Mouse (Mus musculus) heart, embryonic 11.5 days (tissue): Measurements from ENCODE around the gene Tlr8. TPM values are rescaled to one million over a fixed set of nuclear protein-coding genes. Genes with fewer than 3 reads are reported as not detected.
A peak's percentile ranks its signal among the peaks of the same experiment; 100 is the strongest.

Experiments
- ATAC-seq: fragments of 200-750 bp; cut with Nextera tagmentation; replicated peaks from 2 replicates; pipeline ENCODE4 v1.8.0; 2017; ENCODE audit warnings: moderate library complexity; ENCODE audit not compliant: insufficient number of reproducible peaks, low FRiP score, low TSS enrichment
- H3K27ac ChIP-seq: fragments of 300-500 bp; sonication (generic); 2 replicates; pipeline ENCODE4 v1.5.1; 2014; ENCODE audit warnings: mild to moderate bottlenecking, low read depth, low read length
- H3K27me3 ChIP-seq: fragments of 300-500 bp; sonication (generic); 2 replicates; pipeline ENCODE4 v1.6.1; 2014; ENCODE audit warnings: mild to moderate bottlenecking, low read length, mixed read lengths; ENCODE audit not compliant: control insufficient read depth, insufficient read depth
- H3K36me3 ChIP-seq: fragments of 300-500 bp; sonication (generic); 2 replicates; pipeline ENCODE4 v1.6.1; 2014; ENCODE audit warnings: mild to moderate bottlenecking, low read length, moderate library complexity, mixed read lengths; ENCODE audit not compliant: control insufficient read depth, insufficient read depth
- H3K4me1 ChIP-seq: fragments of 300-500 bp; sonication (generic); 2 replicates; pipeline ENCODE4 v1.6.1; 2014; ENCODE audit warnings: low read length; ENCODE audit not compliant: control insufficient read depth, insufficient read depth
- H3K4me2 ChIP-seq: fragments of 300-500 bp; sonication (generic); 2 replicates; pipeline ENCODE4 v1.6.1; 2014; ENCODE audit warnings: mild to moderate bottlenecking, moderate library complexity
- H3K4me3 ChIP-seq: fragments of 300-500 bp; sonication (generic); 2 replicates; pipeline ENCODE4 v1.5.1; 2014; ENCODE audit warnings: low read depth, low read length
- H3K9ac ChIP-seq: fragments of 300-500 bp; sonication (generic); 2 replicates; pipeline ENCODE4 v1.6.1; 2014; ENCODE audit warnings: mild to moderate bottlenecking, low read depth, low read length, moderate library complexity
- H3K9me3 ChIP-seq: fragments of 300-500 bp; sonication (generic); replicated peaks from 2 replicates; pipeline ENCODE4 v1.6.1; 2016; ENCODE audit warnings: low read length; ENCODE audit not compliant: control insufficient read depth
- WGBS: fragments of 180-500 bp; shearing (Covaris S2); extraction: QIAGEN DNeasy Blood & Tissue Kit; methylation state at CpG from one replicate; pipeline ENCODE4 v1.1.7; 2014; ENCODE audit not compliant: insufficient replicate concordance; 5-methylcytosine and 5-hydroxymethylcytosine counted together
- polyA plus RNA-seq: library from polyadenylated mRNA; unstranded; fragments of >200 nt; fragmentation: Nextera tagmentation; extraction: Ambion mirVana; gene quantifications from 2 replicates; pipeline ENCODE4 v1.2.1, GENCODE M21; 2014

Gene Tlr8
- polyA plus RNA-seq, 1 experiment from 2014 or later = 0.06 TPM

GRCm38 (mm10) chrX:167229819-167230218, 34.3 kb downstream of the Tlr8 start:
- no peak for ATAC-seq
- H3K36me3 ChIP-seq = no peaks in the 10 kb centered on the region
- no peaks in the 10 kb centered on the region for H3K4me1 ChIP-seq
- no peaks in the 10 kb centered on the region for H3K9me3 ChIP-seq
- 39% methylated on average over 1 of the region's 1 CpGs for WGBS
- H3K9ac ChIP-seq = no peak overlapping the region
- H3K4me3 ChIP-seq = no peak overlapping the region
- H3K4me2 ChIP-seq = no peak overlapping the region
- no peak overlapping the region for H3K27ac ChIP-seq
- no peaks in the 10 kb centered on the region for H3K27me3 ChIP-seq

GRCm38 (mm10) chrX:167229206-167229605, 34.9 kb downstream of the Tlr8 start:
- ATAC-seq = no peak
- Histone ChIP-seq H3K36me3 (no peaks in the 10 kb centered on the region), H3K27me3 (no peaks in the 10 kb centered on the region), H3K9ac (no peak overlapping the region), H3K4me3 (no peak overlapping the region), H3K9me3 (no peaks in the 10 kb centered on the region), H3K27ac (no peak overlapping the region), H3K4me1 (no peaks in the 10 kb centered on the region), H3K4me2 (no peak overlapping the region)
- 38% methylated on average over 6 of the region's 6 CpGs for WGBS

GRCm38 (mm10) chrX:167227756-167228155, 36.4 kb downstream of the Tlr8 start:
- Histone ChIP-seq H3K36me3 (no peaks in the 10 kb centered on the region), H3K4me3 (no peak overlapping the region), H3K27ac (no peak overlapping the region), H3K4me2 (no peak overlapping the region), H3K27me3 (no peaks in the 10 kb centered on the region), H3K9me3 (no peaks in the 10 kb centered on the region), H3K4me1 (no peaks in the 10 kb centered on the region), H3K9ac (no peak overlapping the region)
- no peak for ATAC-seq
- 87% methylated on average over 6 of the region's 6 CpGs for WGBS

GRCm38 (mm10) chrX:167227138-167227537, 37.0 kb downstream of the Tlr8 start:
- WGBS = 68% methylated on average over 7 of the region's 7 CpGs
- no peak overlapping the region for H3K4me2 ChIP-seq
- no peak overlapping the region for H3K4me3 ChIP-seq
- H3K36me3 ChIP-seq = no peaks in the 10 kb centered on the region
- H3K9ac ChIP-seq = no peak overlapping the region
- H3K9me3 ChIP-seq = no peaks in the 10 kb centered on the region
- H3K27ac ChIP-seq = no peak overlapping the region
- no peaks in the 10 kb centered on the region for H3K27me3 ChIP-seq
- H3K4me1 ChIP-seq = no peaks in the 10 kb centered on the region
- no peak for ATAC-seq

- H3K4me1 ChIP-seq = no peaks in the 10 kb centered on the region
- ATAC-seq = no peak
- 81% methylated on average over 5 of the region's 5 CpGs for WGBS
- no peaks in the 10 kb centered on the region for H3K27me3 ChIP-seq
- no peaks in the 10 kb centered on the region for H3K36me3 ChIP-seq
- no peak overlapping the region for H3K27ac ChIP-seq
- H3K9me3 ChIP-seq = no peaks in the 10 kb centered on the region
- H3K4me3 ChIP-seq = no peak overlapping the region
- H3K4me2 ChIP-seq = no peak overlapping the region
- H3K9ac ChIP-seq = no peak overlapping the region
Measured at GRCm38 (mm10) chrX:167226570-167226969, 37.6 kb downstream of the Tlr8 start.

- no peak overlapping the region for H3K4me2 ChIP-seq
- WGBS = 27% methylated on average over 8 of the region's 8 CpGs
Measured at GRCm38 (mm10) chrX:167212707-167213106, 51.4 kb downstream of the Tlr8 start.

GRCm38 (mm10) chrX:167211871-167212555, 52.1 kb downstream of the Tlr8 start:
- 54% methylated on average over 9 of the region's 9 CpGs for WGBS
- H3K27me3 ChIP-seq = no peaks in the 10 kb centered on the region
- H3K9ac ChIP-seq = no peak overlapping the region
- H3K36me3 ChIP-seq = no peaks in the 10 kb centered on the region
- no peak for ATAC-seq
- H3K9me3 ChIP-seq = no peaks in the 10 kb centered on the region
- H3K27ac ChIP-seq = no peak overlapping the region
- H3K4me3 ChIP-seq = no peak overlapping the region
- H3K4me2 ChIP-seq = no peak overlapping the region
- no peaks in the 10 kb centered on the region for H3K4me1 ChIP-seq

More at GRCm38 (mm10) chrX:167212707-167213106, 51.4 kb downstream of the Tlr8 start:
- Histone ChIP-seq H3K4me3 (no peak overlapping the region), H3K36me3 (no peaks in the 10 kb centered on the region), H3K9me3 (no peaks in the 10 kb centered on the region), H3K4me1 (no peaks in the 10 kb centered on the region), H3K27me3 (no peaks in the 10 kb centered on the region), H3K9ac (no peak overlapping the region), H3K27ac (no peak overlapping the region)
- ATAC-seq = no peak

- Histone ChIP-seq H3K27ac (0 out of 2 replicates have a peak overlapping the region, but pooled peaks have one; percentile 41), H3K4me2 (peak overlapping the region; percentile 59), H3K27me3 (no peaks in the 10 kb centered on the region), H3K9ac (no peak overlapping the region), H3K9me3 (no peaks in the 10 kb centered on the region), H3K4me1 (no peaks in the 10 kb centered on the region), H3K36me3 (no peaks in the 10 kb centered on the region), H3K4me3 (no peak overlapping the region)
- WGBS = 31% methylated on average over 6 of the region's 6 CpGs
- ATAC-seq = no peak
Measured at GRCm38 (mm10) chrX:167210319-167210728, 53.8 kb downstream of the Tlr8 start.

- H3K4me2 ChIP-seq = peak overlapping the region; percentile 59
- 61% methylated on average over 8 of the region's 8 CpGs for WGBS
- no peaks in the 10 kb centered on the region for H3K27me3 ChIP-seq
- no peak overlapping the region; the same call in 1 of the 2 replicates for H3K9ac ChIP-seq
- no peaks in the 10 kb centered on the region for H3K4me1 ChIP-seq
- no peaks in the 10 kb centered on the region for H3K9me3 ChIP-seq
- no peaks in the 10 kb centered on the region for H3K36me3 ChIP-seq
- H3K27ac ChIP-seq = no peak overlapping the region
- no peak for ATAC-seq
- H3K4me3 ChIP-seq = no peak overlapping the region; the same call in 1 of the 2 replicates
Measured at GRCm38 (mm10) chrX:167209828-167210227, 54.3 kb downstream of the Tlr8 start.
